Mouse (Mus musculus) bone marrow, adult 2 months (tissue): ENCODE data around the gene Fndc8.

Experiments
- CTCF ChIP-seq: fragments of 200-500 bp; IDR thresholded peaks from 2 replicates; pipeline ENCODE4 v1.5.1; 2011; ENCODE audit warnings: low read length, control low read depth; ENCODE audit not compliant: control insufficient read depth, insufficient read depth
- POLR2A ChIP-seq: fragments of 200-500 bp; IDR thresholded peaks from 2 replicates; pipeline ENCODE4 v1.6.1; 2011; ENCODE audit warnings: low read depth, mild to moderate bottlenecking, control low read depth, low read length, borderline replicate concordance; ENCODE audit not compliant: control insufficient read depth

GRCm38 (mm10) chr11:82855327-82855973, 36.5 kb upstream of the Fndc8 start:
- no peak for TF ChIP-seq CTCF
- no peak for TF ChIP-seq POLR2A
